Mouse (Mus musculus) liver, embryonic 11.5 days (tissue): Measurements from ENCODE around the gene Fgfr2. TPM values are rescaled to one million over a fixed set of nuclear protein-coding genes. Genes with fewer than 3 reads are reported as not detected.

Experiments used
- ATAC-seq: fragments of 200-750 bp; cut with Nextera tagmentation; replicated peaks from 2 replicates; pipeline ENCODE4 v1.8.0; 2017; ENCODE audit warnings: moderate number of reproducible peaks, mild to moderate bottlenecking, moderate TSS enrichment, moderate library complexity; ENCODE audit not compliant: low FRiP score
- DNase-seq: peaks from one replicate; pipeline ENCODE4 v3.0.0-alpha.2; 2017; ENCODE audit warnings: low spot score
- H3K27ac ChIP-seq: fragments of 300-500 bp; sonication (generic); 2 replicates; pipeline ENCODE4 v1.5.1; 2014; ENCODE audit warnings: mild to moderate bottlenecking, low read depth, low read length, control low read depth
- H3K27me3 ChIP-seq: fragments of 300-500 bp; sonication (generic); replicated peaks from 2 replicates; pipeline ENCODE4 v1.6.1; 2014; ENCODE audit warnings: low read length, mixed read lengths; ENCODE audit not compliant: control insufficient read depth, insufficient read depth
- H3K36me3 ChIP-seq: fragments of 300-500 bp; sonication (generic); 2 replicates; pipeline ENCODE4 v1.6.1; 2014; ENCODE audit warnings: mild to moderate bottlenecking, low read length, moderate library complexity, mixed read lengths; ENCODE audit not compliant: control insufficient read depth, insufficient read depth
- H3K4me1 ChIP-seq: fragments of 300-500 bp; sonication (generic); replicated peaks from 2 replicates; pipeline ENCODE4 v1.6.1; 2014; ENCODE audit warnings: low read length, mixed read lengths; ENCODE audit not compliant: control insufficient read depth, insufficient read depth
- H3K4me2 ChIP-seq: fragments of 300-500 bp; sonication (generic); 2 replicates; pipeline ENCODE4 v1.6.1; 2014; ENCODE audit warnings: mild to moderate bottlenecking, control low read depth, moderate library complexity
- H3K4me3 ChIP-seq: fragments of 300-500 bp; sonication (generic); 2 replicates; pipeline ENCODE4 v1.5.1; 2014; ENCODE audit warnings: low read depth, low read length, control low read depth
- H3K9ac ChIP-seq: fragments of 300-500 bp; sonication (generic); 2 replicates; pipeline ENCODE4 v1.6.1; 2014; ENCODE audit warnings: low read depth, low read length, control low read depth
- H3K9me3 ChIP-seq: fragments of 300-500 bp; sonication (generic); 2 replicates; pipeline ENCODE4 v1.6.1; 2016; ENCODE audit warnings: low read length, inconsistent platforms, mixed read lengths; ENCODE audit not compliant: control insufficient read depth
- WGBS: fragments of 180-500 bp; shearing (Covaris S2); extraction: QIAGEN DNeasy Blood & Tissue Kit; methylation state at CpG from one replicate; pipeline ENCODE4 v1.1.7; 2014; 5-methylcytosine and 5-hydroxymethylcytosine counted together
- polyA plus RNA-seq: library from polyadenylated mRNA; unstranded; fragments of >200 nt; fragmentation: Nextera tagmentation; extraction: Ambion mirVana; gene quantifications from 2 replicates; pipeline ENCODE4 v1.2.1, GENCODE M21; 2014

Fgfr2 gene
- polyA plus RNA-seq, 1 experiment from 2014 or later, result 32.6 TPM

DNA sequence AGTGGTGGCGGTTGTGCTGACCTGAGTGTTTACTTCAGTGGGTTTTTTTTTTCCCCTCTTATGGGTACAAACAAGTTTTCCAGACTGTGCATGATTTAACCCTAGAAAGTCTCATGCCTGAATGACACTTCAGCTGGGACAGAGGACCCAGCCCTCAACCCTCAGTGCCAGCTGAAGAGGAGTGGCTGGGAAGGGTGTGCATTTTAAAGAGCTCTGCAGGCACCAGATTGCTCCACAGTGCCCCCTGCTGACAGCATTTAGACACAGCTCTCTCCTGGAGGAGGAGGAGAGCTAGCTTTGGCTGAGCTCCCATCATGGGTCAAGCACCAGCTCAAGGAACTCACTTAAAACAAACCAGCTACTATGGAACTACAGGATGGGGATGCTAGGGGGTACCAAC is 312.3 kb downstream of the Fgfr2 start:
- DNase-seq (peak; percentile 84), ATAC-seq (peak; percentile 63)
- Histone ChIP-seq H3K4me2 (peak overlapping the region; percentile 95), H3K9ac (no peak overlapping the region), H3K4me3 (no peak overlapping the region), H3K9me3 (no peaks in the 10 kb centered on the region), H3K36me3 (no peaks in the 10 kb centered on the region), H3K27me3 (no peaks in the 10 kb centered on the region), H3K27ac (peak overlapping the region; percentile 58; the same call in 1 of the 2 replicates), H3K4me1 (peaks cover 51% of the 10 kb centered on the region)
- WGBS, result 90% methylated on average over 1 of the region's 1 CpGs

- ATAC-seq, result no peak
- Histone ChIP-seq H3K4me1 (peaks cover 56% of the 10 kb centered on the region), H3K9ac (0 out of 2 replicates have a peak overlapping the region, but pooled peaks have one; percentile 46), H3K4me3 (no peak overlapping the region), H3K36me3 (no peaks in the 10 kb centered on the region), H3K27me3 (no peaks in the 10 kb centered on the region), H3K4me2 (peak overlapping the region; percentile 95; the same call in 1 of the 2 replicates), H3K9me3 (no peaks in the 10 kb centered on the region), H3K27ac (peak overlapping the region; percentile 58; the same call in 1 of the 2 replicates)
- 36% methylated on average over 6 of the region's 6 CpGs for WGBS
- DNase-seq, result no peak
Observed at GRCm38 (mm10) chr7:132810368-132810767, 312.8 kb downstream of the Fgfr2 start.

DNA sequence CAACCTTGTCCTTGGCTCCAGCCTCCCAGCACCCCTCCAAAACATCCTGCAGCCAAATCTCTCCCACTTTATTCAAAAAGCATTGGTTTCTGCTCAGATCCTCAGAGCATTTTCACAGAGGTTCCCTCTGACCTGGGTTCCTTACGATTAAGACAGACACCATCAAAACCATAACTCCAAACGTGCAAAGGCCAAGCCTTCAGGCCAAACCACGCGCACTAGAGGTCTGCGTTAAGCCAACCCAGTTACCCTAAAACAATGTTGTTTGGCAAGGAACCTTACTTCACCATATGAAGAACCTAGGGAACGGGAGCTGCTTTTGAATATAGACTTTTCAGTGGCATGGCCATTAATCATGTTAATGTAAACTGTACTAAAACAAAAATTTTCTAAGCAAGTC is 313.4 kb downstream of the Fgfr2 start:
- 44% methylated on average over 6 of the region's 6 CpGs for WGBS
- no peak overlapping the region for H3K4me3 ChIP-seq
- H3K9ac ChIP-seq, result peak overlapping the region; percentile 5; the same call in 1 of the 2 replicates
- H3K36me3 ChIP-seq, result no peaks in the 10 kb centered on the region
- DNase-seq (no peak), ATAC-seq (no peak)
- H3K27ac ChIP-seq, result no peak overlapping the region
- H3K4me2 ChIP-seq, result peak overlapping the region; percentile 53
- no peaks in the 10 kb centered on the region for H3K27me3 ChIP-seq
- H3K4me1 ChIP-seq, result peaks cover 63% of the 10 kb centered on the region
- H3K9me3 ChIP-seq, result no peaks in the 10 kb centered on the region

- DNase-seq, result peak; percentile 58
- Histone ChIP-seq H3K36me3 (no peaks in the 10 kb centered on the region), H3K27me3 (no peaks in the 10 kb centered on the region), H3K4me2 (peak overlapping the region; percentile 53), H3K27ac (peak overlapping the region; percentile 81), H3K9me3 (no peaks in the 10 kb centered on the region), H3K4me1 (peaks cover 69% of the 10 kb centered on the region), H3K4me3 (0 out of 2 replicates have a peak overlapping the region, but pooled peaks have one; percentile 21), H3K9ac (peak overlapping the region; percentile 50)
- WGBS, result 10% methylated on average over 20 of the region's 20 CpGs
- ATAC-seq, result no peak; the same call in 1 of the 2 replicates
Observed at GRCm38 (mm10) chr7:132808841-132809682, 314.1 kb downstream of the Fgfr2 start.

DNA sequence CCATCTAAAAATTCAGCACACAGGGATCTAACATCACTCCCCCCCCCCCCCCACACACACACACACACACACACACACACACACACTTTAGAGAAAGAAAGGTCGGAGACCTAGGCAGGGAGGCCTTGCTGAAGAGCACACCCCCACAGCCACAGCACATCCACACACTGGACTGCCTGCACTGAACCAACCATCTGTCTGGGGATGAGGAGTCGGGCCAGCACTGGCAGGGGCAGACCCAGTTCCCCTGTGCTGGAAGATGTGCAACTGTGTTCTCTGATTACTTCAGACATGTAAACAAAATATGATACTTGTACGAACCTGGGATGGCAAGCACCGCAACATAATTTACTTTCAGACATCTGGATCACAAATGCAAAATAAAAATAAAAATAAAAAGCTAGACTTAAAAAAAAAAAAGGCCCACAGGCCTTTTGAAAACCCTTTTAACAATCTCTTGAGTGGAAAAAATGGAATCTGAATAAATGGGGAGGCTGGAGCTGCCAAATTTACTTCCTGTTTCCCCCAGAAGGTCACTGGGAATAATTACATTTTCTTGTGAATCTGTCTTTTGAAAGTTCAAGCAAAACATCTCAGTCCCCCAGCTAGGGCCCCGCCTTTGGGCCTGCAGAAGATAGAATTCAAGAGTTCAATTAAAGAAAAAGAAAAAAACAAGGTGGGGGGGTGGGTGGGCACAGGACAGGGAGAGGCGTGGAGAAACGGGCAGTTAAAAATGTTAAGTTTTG is 314.9 kb downstream of the Fgfr2 start:
- 57% methylated on average over 7 of the region's 7 CpGs for WGBS
- ATAC-seq, result no peak

GRCm38 (mm10) chr7:132806926-132807857 is 316.0 kb downstream of the Fgfr2 start:
- H3K4me1 ChIP-seq, result peaks cover 87% of the 10 kb centered on the region
- WGBS, result 74% methylated on average over 13 of the region's 13 CpGs
- H3K27ac ChIP-seq, result peak overlapping the region; percentile 62; the same call in 1 of the 2 replicates
- H3K4me2 ChIP-seq, result no peak overlapping the region
- H3K36me3 ChIP-seq, result no peaks in the 10 kb centered on the region
- no peak overlapping the region for H3K4me3 ChIP-seq
- no peaks in the 10 kb centered on the region for H3K9me3 ChIP-seq
- H3K9ac ChIP-seq, result no peak overlapping the region
- ATAC-seq (no peak), DNase-seq (no peak)
- H3K27me3 ChIP-seq, result no peaks in the 10 kb centered on the region

More for the DNA sequence above, 314.9 kb downstream of the Fgfr2 start:
- peaks cover 78% of the 10 kb centered on the region for H3K4me1 ChIP-seq
- H3K4me3 ChIP-seq, result no peak overlapping the region
- H3K9me3 ChIP-seq, result no peaks in the 10 kb centered on the region
- peak overlapping the region; percentile 16; the same call in 1 of the 2 replicates for H3K4me2 ChIP-seq
- no peaks in the 10 kb centered on the region for H3K27me3 ChIP-seq
- no peak for DNase-seq
- H3K27ac ChIP-seq, result peak overlapping the region; percentile 81
- H3K9ac ChIP-seq, result no peak overlapping the region; the same call in 1 of the 2 replicates
- H3K36me3 ChIP-seq, result no peaks in the 10 kb centered on the region

- Histone ChIP-seq H3K27ac (peak overlapping the region; percentile 3; the same call in 1 of the 2 replicates), H3K9ac (no peak overlapping the region)
- WGBS, result 79% methylated on average over 5 of the region's 5 CpGs
Observed at GRCm38 (mm10) chr7:132806286-132806685, 316.9 kb downstream of the Fgfr2 start.

DNA sequence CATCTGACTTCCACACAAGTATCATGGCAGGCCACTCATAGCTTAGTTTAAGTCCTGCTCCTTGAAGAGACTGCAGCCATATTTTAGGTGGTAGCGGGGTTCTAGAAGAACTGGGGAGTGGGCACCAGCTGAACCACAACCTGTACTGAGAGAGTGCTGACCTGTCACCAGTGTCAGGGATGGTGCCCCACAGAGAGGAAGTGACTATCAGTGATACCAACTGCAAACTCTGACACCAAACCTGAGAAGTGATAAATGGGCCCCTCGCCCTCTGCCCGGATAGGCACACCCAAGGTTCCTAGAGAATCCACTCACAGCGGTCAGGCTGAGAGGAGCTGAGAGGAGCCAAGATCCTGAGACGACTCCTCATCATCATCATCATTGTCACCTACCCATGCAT is 318.2 kb downstream of the Fgfr2 start:
- ATAC-seq, result peak; percentile 53
- peak overlapping the region; percentile 41 for H3K4me2 ChIP-seq
- no peaks in the 10 kb centered on the region for H3K9me3 ChIP-seq
- no peaks in the 10 kb centered on the region for H3K27me3 ChIP-seq
- H3K4me1 ChIP-seq, result peaks cover 81% of the 10 kb centered on the region
- H3K4me3 ChIP-seq, result no peak overlapping the region
- DNase-seq, result no peak
- H3K36me3 ChIP-seq, result no peaks in the 10 kb centered on the region
- H3K9ac ChIP-seq, result 0 out of 2 replicates have a peak overlapping the region, but pooled peaks have one; percentile 40
- 45% methylated on average over 5 of the region's 5 CpGs for WGBS
- peak overlapping the region; percentile 50; the same call in 1 of the 2 replicates for H3K27ac ChIP-seq

More at GRCm38 (mm10) chr7:132806286-132806685, 316.9 kb downstream of the Fgfr2 start:
- Histone ChIP-seq H3K4me2 (no peak overlapping the region), H3K9me3 (no peaks in the 10 kb centered on the region), H3K4me3 (no peak overlapping the region), H3K27me3 (no peaks in the 10 kb centered on the region), H3K4me1 (peaks cover 90% of the 10 kb centered on the region), H3K36me3 (no peaks in the 10 kb centered on the region)
- DNase-seq (no peak), ATAC-seq (no peak)
